Mouse (Mus musculus) frontal cortex, postnatal 14 days (tissue): ENCODE measurements around the gene Clcn1.

Experiments
- DNase-seq, 2 experiments: peaks; one replicate each; pipeline ENCODE4 v3.0.0; 2022; ENCODE audit warnings: low spot score in 2 of 2

Gene Clcn1

GRCm38 (mm10) chr6:42309816-42310378 is 23.4 kb downstream of the Clcn1 start:
- no peak for DNase-seq

GRCm38 (mm10) chr6:42310427-42311053 is 24.1 kb downstream of the Clcn1 start:
- DNase-seq: no peak

- no peak for DNase-seq
Measured at GRCm38 (mm10) chr6:42318293-42318692, 31.8 kb downstream of the Clcn1 start.

GRCm38 (mm10) chr6:42323371-42324066 is 37.0 kb downstream of the Clcn1 start:
- no peak for DNase-seq

GRCm38 (mm10) chr6:42324067-42324481 is 37.6 kb downstream of the Clcn1 start:
- peak in 1 of 2 experiments; percentile 34 for DNase-seq

- DNase-seq: peak; percentile 51 to 66
Measured at GRCm38 (mm10) chr6:42324482-42325267, 38.2 kb downstream of the Clcn1 start, which contains the start of gene Fam131b. Gene Fam131b (minus strand): TSS chr6:42324643.

GRCm38 (mm10) chr6:42325268-42325609 is 38.8 kb downstream of the Clcn1 start:
- DNase-seq: peak; percentile 66 to 82

- no peak for DNase-seq
Measured at GRCm38 (mm10) chr6:42326509-42326908, 40.0 kb downstream of the Clcn1 start.

GRCm38 (mm10) chr6:42328757-42329156 is 42.3 kb downstream of the Clcn1 start:
- DNase-seq: no peak

- no peak for DNase-seq
Measured at GRCm38 (mm10) chr6:42330216-42330615, 43.7 kb downstream of the Clcn1 start.

GRCm38 (mm10) chr6:42330946-42331345 is 44.5 kb downstream of the Clcn1 start:
- DNase-seq: no peak

GRCm38 (mm10) chr6:42339189-42339588 is 52.7 kb downstream of the Clcn1 start:
- DNase-seq: no peak

GRCm38 (mm10) chr6:42339981-42340380 is 53.5 kb downstream of the Clcn1 start:
- DNase-seq: no peak

- no peak for DNase-seq
Measured at GRCm38 (mm10) chr6:42342171-42342570, 55.7 kb downstream of the Clcn1 start.

GRCm38 (mm10) chr6:42343361-42344120 is 57.1 kb downstream of the Clcn1 start:
- DNase-seq: no peak

- no peak for DNase-seq
Measured at GRCm38 (mm10) chr6:42344255-42344654, 57.8 kb downstream of the Clcn1 start.

- no peak for DNase-seq
Measured at GRCm38 (mm10) chr6:42348281-42349005, 62.0 kb downstream of the Clcn1 start.

- DNase-seq: peak in 1 of 2 experiments; percentile 67
Measured at GRCm38 (mm10) chr6:42349006-42349425, 62.5 kb downstream of the Clcn1 start.

GRCm38 (mm10) chr6:42349426-42350020 is 63.0 kb downstream of the Clcn1 start, which contains the start of gene Zyx:
Gene Zyx (plus strand): TSS chr6:42349630.
- peak; percentile 76 to 80 for DNase-seq
